In the genomic region with DNA sequence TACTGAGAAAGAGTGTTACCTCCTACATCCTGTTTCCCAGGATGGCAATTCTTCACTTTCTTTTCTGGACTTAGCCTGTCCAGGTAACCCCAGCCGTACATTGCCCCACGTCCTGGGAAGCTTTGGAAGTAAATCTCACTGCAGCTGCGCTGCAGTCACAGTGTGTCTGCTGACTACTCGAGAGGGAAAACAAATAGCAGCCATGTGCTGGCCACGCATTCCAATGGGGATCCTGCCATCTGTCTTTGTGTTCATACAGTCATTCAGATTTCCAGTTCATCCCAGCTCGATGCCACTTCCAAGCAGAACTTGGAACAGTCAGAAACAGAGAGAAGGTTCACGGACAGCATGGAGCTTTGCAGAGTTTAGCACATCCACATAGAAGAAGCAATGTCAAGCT, we compare ENCODE assay signal across 14 mouse cellular contexts.
DNase-seq lines count a peak whose midpoint lies in the region; ATAC-seq and TF ChIP-seq lines count a peak whose summit lies in the region.
"Had no signal": no experiment of that assay in that cellular context is flagged by ENCODE, and none has a peak within 500 bp of the region (broad histone marks: within the 10 kb centered on the region; RNA-seq: fewer than 3 reads in every experiment).

No protein-coding gene starts in this region.

- H3K36me3 ChIP-seq in limb, embryonic 14.5 days (ENCODE audit: control insufficient read depth, insufficient read depth, low read length), result no peaks in the 10 kb centered on the region
- no peaks in the 10 kb centered on the region for H3K36me3 ChIP-seq in limb, embryonic 10.5 days
- H3K36me3 ChIP-seq in liver, postnatal 0 days (replicated peaks; ENCODE audit: insufficient read depth, low read length), result no peaks in the 10 kb centered on the region
- H3K36me3 ChIP-seq: embryonic facial prominence, embryonic 15.5 days; limb, embryonic 13.5 days had no signal

- no peak overlapping the region for H3K9ac ChIP-seq in limb, embryonic 14.5 days (ENCODE audit: low read depth, low read length, severe bottlenecking)
- H3K9ac ChIP-seq in liver, postnatal 0 days (replicated peaks), result no peak overlapping the region
- H3K9ac ChIP-seq: embryonic facial prominence, embryonic 15.5 days; limb, embryonic 13.5 days; lung, embryonic 14.5 days had no signal

- H3K27ac ChIP-seq in limb, embryonic 14.5 days (replicated peaks; ENCODE audit: low read depth, low read length), result no peak overlapping the region
- no peak overlapping the region for H3K27ac ChIP-seq in limb, embryonic 10.5 days
- H3K27ac ChIP-seq in liver, postnatal 0 days (ENCODE audit: low read depth), result no peak overlapping the region
- no peak overlapping the region for H3K27ac ChIP-seq in left cerebral cortex, adult 2 months
- H3K27ac ChIP-seq: embryonic facial prominence, embryonic 15.5 days; limb, embryonic 13.5 days had no signal

- H3K4me1 ChIP-seq in limb, embryonic 14.5 days (ENCODE audit: control insufficient read depth, insufficient read depth, low read length), result no peaks in the 10 kb centered on the region
- no peaks in the 10 kb centered on the region for H3K4me1 ChIP-seq in limb, embryonic 10.5 days
- H3K4me1 ChIP-seq in liver, postnatal 0 days (ENCODE audit: insufficient read depth), result no peaks in the 10 kb centered on the region
- H3K4me1 ChIP-seq: embryonic facial prominence, embryonic 15.5 days; limb, embryonic 13.5 days had no signal

- H3K27me3 ChIP-seq in limb, embryonic 14.5 days (ENCODE audit: control insufficient read depth, insufficient read depth, low read length), result no peaks in the 10 kb centered on the region
- no peaks in the 10 kb centered on the region for H3K27me3 ChIP-seq in limb, embryonic 10.5 days (ENCODE audit: low read depth, poor library complexity, severe bottlenecking)
- no peaks in the 10 kb centered on the region for H3K27me3 ChIP-seq in liver, postnatal 0 days (ENCODE audit: insufficient read depth, low read length)
- H3K27me3 ChIP-seq: embryonic facial prominence, embryonic 15.5 days; limb, embryonic 13.5 days had no signal

- 57% methylated on average over 7 of the region's 7 CpGs for whole genome bisulfite sequencing in limb, embryonic 14.5 days
- 66% methylated on average over 7 of the region's 7 CpGs for WGBS in limb, embryonic 10.5 days
- 71% methylated on average over 7 of the region's 7 CpGs for WGBS in liver, postnatal 0 days (ENCODE audit: insufficient replicate concordance)

- TF ChIP-seq CTCF in brain, embryonic 14.5 days (IDR thresholded peaks at IDR 0.05; ENCODE audit: borderline replicate concordance, extremely low read depth, insufficient read depth, insufficient read length), result no peak
- no peak for TF ChIP-seq CTCF in liver, postnatal 0 days (IDR thresholded peaks at IDR 0.05; ENCODE audit: low read depth)
- TF ChIP-seq CTCF in left cerebral cortex, adult 2 months (IDR thresholded peaks at IDR 0.05), result no peak

- no peak overlapping the region for H3K4me2 ChIP-seq in limb, embryonic 14.5 days (replicated peaks; ENCODE audit: low read depth, low read length, severe bottlenecking)
- H3K4me2 ChIP-seq in liver, postnatal 0 days (ENCODE audit: low read depth, low read length), result no peak overlapping the region
- H3K4me2 ChIP-seq: embryonic facial prominence, embryonic 15.5 days; limb, embryonic 13.5 days; lung, embryonic 14.5 days had no signal

- DNase-seq in cerebellum, adult 18-20 months, result peak; percentile 5 to 10
- no peak for DNase-seq in cerebellum, adult 11-12 months
- DNase-seq in limb, embryonic 14.5 days (ENCODE audit: low spot score), result peak; percentile 24
- DNase-seq in limb, embryonic 10.5 days (ENCODE audit: low spot score), result no peak
- peak; percentile 74 for DNase-seq in brain, embryonic 14.5 days (ENCODE audit: low read depth)
- peak; percentile 11 to 54 for DNase-seq in layer of hippocampus, adult 8-10 months (ENCODE audit: low spot score in 2 of 2)
- DNase-seq in liver, postnatal 0 days, result no peak
- DNase-seq in left cerebral cortex, adult 2 months (ENCODE audit: extremely low spot score in 1 of 2, low spot score in 2 of 2), result no peak
- DNase-seq: heart, postnatal 36 days; kidney, postnatal 25 days; lung, embryonic 14.5 days had no signal

- no peaks in the 10 kb centered on the region for H3K9me3 ChIP-seq in limb, embryonic 14.5 days (ENCODE audit: control insufficient read depth, low read length)
- H3K9me3 ChIP-seq in limb, embryonic 10.5 days (replicated peaks), result no peaks in the 10 kb centered on the region
- no peaks in the 10 kb centered on the region for H3K9me3 ChIP-seq in liver, postnatal 0 days (ENCODE audit: low read length)
- H3K9me3 ChIP-seq: embryonic facial prominence, embryonic 15.5 days; limb, embryonic 13.5 days had no signal

- ATAC-seq in limb, embryonic 14.5 days (ENCODE audit: low FRiP score, low read depth), result no peak
- no peak for ATAC-seq in liver, postnatal 0 days
- ATAC-seq: intestine, embryonic 16.5 days had no signal

- TF ChIP-seq POLR2A in limb, embryonic 14.5 days (IDR thresholded peaks at IDR 0.05; ENCODE audit: borderline replicate concordance, extremely low read depth, insufficient read depth, insufficient read length), result no peak
- TF ChIP-seq POLR2A in brain, embryonic 14.5 days (IDR thresholded peaks at IDR 0.05; ENCODE audit: borderline replicate concordance, extremely low read depth, insufficient read depth, insufficient read length, poor library complexity, severe bottlenecking), result no peak

- intact Hi-C loops in left cerebral cortex, adult 2 months (cut with DNase I), result no loop called here

- TF ChIP-seq EP300 in liver, postnatal 0 days (IDR thresholded peaks at IDR 0.05; ENCODE audit: low read depth), result no peak

- no peak overlapping the region for H3K4me3 ChIP-seq in limb, embryonic 14.5 days (replicated peaks; ENCODE audit: low read length)
- H3K4me3 ChIP-seq in limb, embryonic 10.5 days, result no peak overlapping the region
- no peak overlapping the region for H3K4me3 ChIP-seq in liver, postnatal 0 days (ENCODE audit: low read depth, low read length)
- H3K4me3 ChIP-seq in left cerebral cortex, adult 2 months, result no peak overlapping the region
- H3K4me3 ChIP-seq: embryonic facial prominence, embryonic 15.5 days; limb, embryonic 13.5 days had no signal

Comparison
In these comparisons a context has a peak if more than half of its experiments do, and no peak if none do; other contexts are left out.
1. DNase-seq: peak in cerebellum, adult 18-20 months (2 of 2), limb, embryonic 14.5 days (single experiment), brain, embryonic 14.5 days (single experiment) and layer of hippocampus, adult 8-10 months (2 of 2); none in cerebellum, adult 11-12 months (single experiment), limb, embryonic 10.5 days (single experiment), liver, postnatal 0 days (single experiment) and left cerebral cortex, adult 2 months (0 of 2).